Mouse (Mus musculus): ENCODE measurements around the gene Arrb2.
"Not testable (repeated sequence)": the region's sequence is repeated elsewhere in the genome, so short reads cannot be mapped to it uniquely, and the experiment has no call there.

Arrb2 gene

GRCm38 (mm10) chr11:70459601-70460101 is 27.2 kb downstream of the Arrb2 start, which contains the start of gene Cxcl16:
TSS of gene Cxcl16 (minus strand) at chr11:70459984.
- Histone ChIP-seq H3K27me3 (ENCODE audit: control insufficient read depth, insufficient read depth, low read length, poor library complexity, severe bottlenecking) (no peaks in the 10 kb centered on the region), H3K36me3 (ENCODE audit: control insufficient read depth, insufficient read depth, low read length, poor library complexity, severe bottlenecking) (no peaks in the 10 kb centered on the region)
- peak; percentile 62 for DNase-seq (ENCODE audit: low read depth, low spot score)

- DNase-seq (ENCODE audit: low read depth, low spot score) = no peak
- Histone ChIP-seq H3K36me3 (ENCODE audit: control insufficient read depth, insufficient read depth, low read length, poor library complexity, severe bottlenecking) (no peaks in the 10 kb centered on the region), H3K27me3 (ENCODE audit: control insufficient read depth, insufficient read depth, low read length, poor library complexity, severe bottlenecking) (no peaks in the 10 kb centered on the region)
Observed at GRCm38 (mm10) chr11:70463970-70464369, 31.5 kb downstream of the Arrb2 start.

- DNase-seq (ENCODE audit: low read depth, low spot score) = no peak
- H3K36me3 ChIP-seq (ENCODE audit: control insufficient read depth, insufficient read depth, low read length, poor library complexity, severe bottlenecking) = no peaks in the 10 kb centered on the region
- H3K27me3 ChIP-seq (ENCODE audit: control insufficient read depth, insufficient read depth, low read length, poor library complexity, severe bottlenecking) = no peaks in the 10 kb centered on the region
Observed at GRCm38 (mm10) chr11:70465211-70465610, 32.8 kb downstream of the Arrb2 start.

- H3K36me3 ChIP-seq (ENCODE audit: control insufficient read depth, insufficient read depth, low read length, poor library complexity, severe bottlenecking) = no peaks in the 10 kb centered on the region
- no peak for DNase-seq (ENCODE audit: low read depth, low spot score)
- H3K27me3 ChIP-seq (ENCODE audit: control insufficient read depth, insufficient read depth, low read length, poor library complexity, severe bottlenecking) = no peaks in the 10 kb centered on the region
Observed at GRCm38 (mm10) chr11:70465824-70466223, 33.4 kb downstream of the Arrb2 start.

- DNase-seq (ENCODE audit: low read depth, low spot score) = no peak
- H3K36me3 ChIP-seq (ENCODE audit: control insufficient read depth, insufficient read depth, low read length, poor library complexity, severe bottlenecking) = no peaks in the 10 kb centered on the region
- no peaks in the 10 kb centered on the region for H3K27me3 ChIP-seq (ENCODE audit: control insufficient read depth, insufficient read depth, low read length, poor library complexity, severe bottlenecking)
Observed at GRCm38 (mm10) chr11:70467902-70468619, 35.6 kb downstream of the Arrb2 start.

GRCm38 (mm10) chr11:70469764-70470163 is 37.3 kb downstream of the Arrb2 start:
- no peaks in the 10 kb centered on the region for H3K36me3 ChIP-seq (ENCODE audit: control insufficient read depth, insufficient read depth, low read length, poor library complexity, severe bottlenecking)
- DNase-seq (ENCODE audit: low read depth, low spot score) = no peak
- H3K27me3 ChIP-seq (ENCODE audit: control insufficient read depth, insufficient read depth, low read length, poor library complexity, severe bottlenecking) = 0 out of 2 replicates have a peak, but pooled peaks cover 3% of the 10 kb centered on the region

GRCm38 (mm10) chr11:70472716-70473115 is 40.3 kb downstream of the Arrb2 start:
- DNase-seq (ENCODE audit: low read depth, low spot score) = no peak
- H3K36me3 ChIP-seq (ENCODE audit: control insufficient read depth, insufficient read depth, low read length, poor library complexity, severe bottlenecking) = no peaks in the 10 kb centered on the region
- H3K27me3 ChIP-seq (ENCODE audit: control insufficient read depth, insufficient read depth, low read length, poor library complexity, severe bottlenecking) = 0 out of 2 replicates have a peak, but pooled peaks cover 3% of the 10 kb centered on the region

GRCm38 (mm10) chr11:70473291-70473690 is 40.9 kb downstream of the Arrb2 start:
- H3K27me3 ChIP-seq (ENCODE audit: control insufficient read depth, insufficient read depth, low read length, poor library complexity, severe bottlenecking); DNase-seq (ENCODE audit: low read depth, low spot score); H3K36me3 ChIP-seq (ENCODE audit: control insufficient read depth, insufficient read depth, low read length, poor library complexity, severe bottlenecking): not testable (repeated sequence)

GRCm38 (mm10) chr11:70474872-70475534 is 42.6 kb downstream of the Arrb2 start:
- Histone ChIP-seq H3K36me3 (ENCODE audit: control insufficient read depth, insufficient read depth, low read length, poor library complexity, severe bottlenecking) (no peaks in the 10 kb centered on the region), H3K27me3 (ENCODE audit: control insufficient read depth, insufficient read depth, low read length, poor library complexity, severe bottlenecking) (0 out of 2 replicates have a peak, but pooled peaks cover 3% of the 10 kb centered on the region)
- DNase-seq (ENCODE audit: low read depth, low spot score) = no peak

GRCm38 (mm10) chr11:70485498-70485897 is 53.1 kb downstream of the Arrb2 start:
- H3K27me3 ChIP-seq (ENCODE audit: control insufficient read depth, insufficient read depth, low read length, poor library complexity, severe bottlenecking) = no peaks in the 10 kb centered on the region

GRCm38 (mm10) chr11:70487816-70488215 is 55.4 kb downstream of the Arrb2 start:
- Histone ChIP-seq H3K27me3 (ENCODE audit: control insufficient read depth, insufficient read depth, low read length, poor library complexity, severe bottlenecking) (no peaks in the 10 kb centered on the region), H3K36me3 (ENCODE audit: control insufficient read depth, insufficient read depth, low read length, poor library complexity, severe bottlenecking) (no peaks in the 10 kb centered on the region)
- no peak for DNase-seq (ENCODE audit: low read depth, low spot score)

More at GRCm38 (mm10) chr11:70485498-70485897, 53.1 kb downstream of the Arrb2 start:
- no peak for DNase-seq (ENCODE audit: low read depth, low spot score)
- H3K36me3 ChIP-seq (ENCODE audit: control insufficient read depth, insufficient read depth, low read length, poor library complexity, severe bottlenecking) = no peaks in the 10 kb centered on the region

GRCm38 (mm10) chr11:70489138-70489537 is 56.7 kb downstream of the Arrb2 start:
- no peak for DNase-seq (ENCODE audit: low read depth, low spot score)
- Histone ChIP-seq H3K27me3 (ENCODE audit: control insufficient read depth, insufficient read depth, low read length, poor library complexity, severe bottlenecking) (no peaks in the 10 kb centered on the region), H3K36me3 (ENCODE audit: control insufficient read depth, insufficient read depth, low read length, poor library complexity, severe bottlenecking) (no peaks in the 10 kb centered on the region)

- no peaks in the 10 kb centered on the region for H3K36me3 ChIP-seq (ENCODE audit: control insufficient read depth, insufficient read depth, low read length, poor library complexity, severe bottlenecking)
- H3K27me3 ChIP-seq (ENCODE audit: control insufficient read depth, insufficient read depth, low read length, poor library complexity, severe bottlenecking) = no peaks in the 10 kb centered on the region
- DNase-seq (ENCODE audit: low read depth, low spot score) = peak; percentile 9
Observed at GRCm38 (mm10) chr11:70489684-70490083, 57.2 kb downstream of the Arrb2 start.

Measured in splenic B cell, adult 2 months (primary cell).